Comparison of ENCODE assay signal across 8 mouse cellular contexts in genomic region chr4:97778211-97779002, GRCm38 (mm10). TPM values are rescaled to one million over a fixed set of nuclear protein-coding genes. Genes with fewer than 3 reads are reported as not detected.
DNase-seq lines count a peak whose midpoint lies in the region; ATAC-seq and TF ChIP-seq lines count a peak whose summit lies in the region.

No protein-coding gene starts in this region.

- H3K27me3 ChIP-seq in E14TG2a.4 (ENCODE audit: insufficient read depth, low read length) = peaks cover 63% of the 10 kb centered on the region
- H3K27me3 ChIP-seq in heart, embryonic 13.5 days (replicated peaks) = no peaks in the 10 kb centered on the region
- H3K27me3 ChIP-seq in limb, embryonic 11.5 days (ENCODE audit: control insufficient read depth, insufficient read depth, low read length) = no peaks in the 10 kb centered on the region

- peaks cover 14% of the 10 kb centered on the region for H3K4me1 ChIP-seq in E14TG2a.4 (replicated peaks; ENCODE audit: low read depth, low read length)
- H3K4me1 ChIP-seq in heart, embryonic 13.5 days = peaks cover 41% of the 10 kb centered on the region
- peaks cover 13% of the 10 kb centered on the region; the same call in 1 of the 2 replicates for H3K4me1 ChIP-seq in limb, embryonic 11.5 days (ENCODE audit: control insufficient read depth, insufficient read depth, low read length)

- under 1% methylated on average over 81 of the region's 94 CpGs for WGBS in heart, embryonic 13.5 days
- WGBS in limb, embryonic 11.5 days = under 1% methylated on average over 58 of the region's 94 CpGs

- no peak for TF ChIP-seq CTCF in gastrocnemius, adult 2 months (IDR thresholded peaks at IDR 0.05)
- TF ChIP-seq CTCF in E14TG2a.4 (conservative IDR thresholded peaks at IDR 0.05; ENCODE audit: low read length) = no peak

- no peaks in the 10 kb centered on the region for H3K9me3 ChIP-seq in E14TG2a.4 (ENCODE audit: low read length)
- no peaks in the 10 kb centered on the region for H3K9me3 ChIP-seq in heart, embryonic 13.5 days
- no peaks in the 10 kb centered on the region for H3K9me3 ChIP-seq in limb, embryonic 11.5 days (ENCODE audit: control insufficient read depth, low read length)

- peak overlapping the region; percentile 100 for H3K9ac ChIP-seq in heart, embryonic 13.5 days
- H3K9ac ChIP-seq in limb, embryonic 11.5 days (ENCODE audit: low read length) = peak overlapping the region; percentile 97

- H3K36me3 ChIP-seq in E14TG2a.4 (ENCODE audit: insufficient read depth, low read length) = no peaks in the 10 kb centered on the region
- peaks cover 10% of the 10 kb centered on the region for H3K36me3 ChIP-seq in heart, embryonic 13.5 days
- peaks cover 2% of the 10 kb centered on the region; the same call in 1 of the 2 replicates for H3K36me3 ChIP-seq in limb, embryonic 11.5 days (ENCODE audit: control insufficient read depth, insufficient read depth, low read length)

- H3K27ac ChIP-seq in gastrocnemius, adult 2 months = peak overlapping the region; percentile 95
- H3K27ac ChIP-seq in heart, embryonic 13.5 days (replicated peaks) = peak overlapping the region; percentile 95
- peak overlapping the region; percentile 90 for H3K27ac ChIP-seq in limb, embryonic 11.5 days (replicated peaks; ENCODE audit: low read depth, low read length)

- intact Hi-C loops in gastrocnemius, adult 2 months (cut with DNase I) = loop anchor here (1.0 to 5.0 kb wide), 5 partner anchors 91 to 329 kb away; no protein-coding TSS in a partner anchor
- intact Hi-C loops in left cerebral cortex, postnatal 4 days (cut with DNase I) = no loop called here

- peak overlapping the region; percentile 97 for H3K4me3 ChIP-seq in gastrocnemius, adult 2 months
- peak overlapping the region; percentile 74 for H3K4me3 ChIP-seq in E14TG2a.4 (replicated peaks; ENCODE audit: low read length)
- peak overlapping the region; percentile 97 for H3K4me3 ChIP-seq in heart, embryonic 13.5 days
- H3K4me3 ChIP-seq in limb, embryonic 11.5 days (ENCODE audit: low read depth, low read length) = peak overlapping the region; percentile 91

- ATAC-seq in heart, embryonic 13.5 days (ENCODE audit: extremely low read depth, insufficient number of reproducible peaks, low FRiP score, low TSS enrichment) = no peak
- peak; percentile 4; the same call in 1 of the 2 replicates for ATAC-seq in limb, embryonic 11.5 days (ENCODE audit: insufficient number of reproducible peaks, low FRiP score, low TSS enrichment, low read depth)

- peak; percentile 69 for DNase-seq in gastrocnemius, adult 2 months
- DNase-seq in gastrocnemius, adult 18-20 months (ENCODE audit: low spot score) = no peak
- peak; percentile 47 to 55 for DNase-seq in cerebellum, postnatal 36 days
- DNase-seq in limb, embryonic 11.5 days (ENCODE audit: low spot score) = peak; percentile 66
- peak; percentile 35 for DNase-seq in naive thymus-derived CD4-positive, alpha-beta T cell, adult 2 months (ENCODE audit: low read depth)
- DNase-seq in left cerebral cortex, postnatal 4 days = no peak

- H3K4me2 ChIP-seq in heart, embryonic 13.5 days = peak overlapping the region; percentile 78
- H3K4me2 ChIP-seq in limb, embryonic 11.5 days (ENCODE audit: low read depth, severe bottlenecking) = peak overlapping the region; percentile 81

RNA-seq across cellular contexts. Expression of gene E130114P18Rik, which starts 0.5 kb away (rescaled TPM):
- total RNA-seq in gastrocnemius, adult 2 months (2021) = not detected
- under 1 TPM in 1 of 2 experiments, not detected in 1; 0.21 TPM for total RNA-seq in gastrocnemius, adult 18-20 months (2021)
- 0.48 and 0.55 TPM in 2 replicates for polyA plus RNA-seq in heart, embryonic 13.5 days (2015; fragmentation: Nextera tagmentation; extraction: Ambion mirVana)
- 8.0 and 10.1 TPM in 2 replicates for polyA plus RNA-seq in limb, embryonic 11.5 days (2014; fragmentation: Nextera tagmentation; extraction: Ambion mirVana)
- total RNA-seq in left cerebral cortex, postnatal 4 days (2021) = 1 to 10 TPM; 6.6 to 8.2 TPM

RNA-seq across cellular contexts. Expression of gene Nfia, which starts 5.9 kb away (rescaled TPM):
- total RNA-seq in gastrocnemius, adult 2 months (2021) = 10 to 100 TPM; 57.0 to 57.8 TPM
- total RNA-seq in gastrocnemius, adult 18-20 months (2021) = 10 to 100 TPM; 56.3 to 56.9 TPM
- polyA plus RNA-seq in heart, embryonic 13.5 days (2015; fragmentation: Nextera tagmentation; extraction: Ambion mirVana) = 31.1 and 32.3 TPM in 2 replicates
- 27.6 and 32.1 TPM in 2 replicates for polyA plus RNA-seq in limb, embryonic 11.5 days (2014; fragmentation: Nextera tagmentation; extraction: Ambion mirVana)
- 10 to 100 TPM; 97.1 to 99.7 TPM for total RNA-seq in left cerebral cortex, postnatal 4 days (2021)

Comparison
In these comparisons a context has a peak if more than half of its experiments do, and no peak if none do; other contexts are left out.
1. DNase-seq: peak in gastrocnemius, adult 2 months (single experiment), cerebellum, postnatal 36 days (2 of 2), limb, embryonic 11.5 days (single experiment) and naive thymus-derived CD4-positive, alpha-beta T cell, adult 2 months (single experiment); none in gastrocnemius, adult 18-20 months (single experiment) and left cerebral cortex, postnatal 4 days (single experiment).
2. RNA of gene E130114P18Rik, which starts 0.5 kb away (total RNA-seq): 6.6 to 8.2 TPM in left cerebral cortex, postnatal 4 days; 0.21 TPM in gastrocnemius, adult 18-20 months and not detected in gastrocnemius, adult 2 months; every median in the first group is over 4 times any median in the second.
3. Peak in every context shown above with its lines, with median percentiles within 50 percentile points of each other: H3K27ac ChIP-seq and H3K4me3 ChIP-seq.